Mouse (Mus musculus): ENCODE measurements around the gene Pik3r6. TPM values are rescaled to one million over a fixed set of nuclear protein-coding genes. Genes with fewer than 3 reads are reported as not detected.

The Pik3r6 gene
- total RNA-seq, 2 experiments from 2014 or later: 4.7 to 5.0 TPM

- no peak for DNase-seq (ENCODE audit: low spot score in 2 of 2)
Measured at GRCm38 (mm10) chr11:68577076-68577475, 74.3 kb downstream of the Pik3r6 start.

DNA sequence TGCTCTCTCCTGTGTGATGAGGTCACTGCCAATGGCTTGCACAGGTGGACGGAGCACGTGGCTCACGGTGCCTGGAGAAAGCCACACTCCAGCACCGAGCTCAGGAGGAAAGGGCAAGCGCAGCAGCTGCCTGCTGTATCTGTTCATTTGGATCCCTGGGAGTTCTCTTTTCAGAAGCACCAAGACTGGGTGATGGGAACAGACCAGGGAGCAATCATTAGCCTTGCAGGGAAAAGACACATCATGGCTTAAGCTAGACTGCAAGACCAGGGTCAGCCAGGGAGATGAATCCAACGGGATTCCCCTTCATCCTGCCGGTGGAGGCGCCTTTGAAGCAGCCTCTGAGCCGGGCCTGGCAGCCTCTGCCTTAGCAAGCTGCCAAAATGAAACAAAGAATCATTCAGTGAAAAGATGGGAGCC, 76.7 kb downstream of the Pik3r6 start:
- no peak for DNase-seq (ENCODE audit: low spot score in 2 of 2)

GRCm38 (mm10) chr11:68580566-68580965, 77.7 kb downstream of the Pik3r6 start:
- DNase-seq (ENCODE audit: low spot score in 2 of 2): no peak

DNA sequence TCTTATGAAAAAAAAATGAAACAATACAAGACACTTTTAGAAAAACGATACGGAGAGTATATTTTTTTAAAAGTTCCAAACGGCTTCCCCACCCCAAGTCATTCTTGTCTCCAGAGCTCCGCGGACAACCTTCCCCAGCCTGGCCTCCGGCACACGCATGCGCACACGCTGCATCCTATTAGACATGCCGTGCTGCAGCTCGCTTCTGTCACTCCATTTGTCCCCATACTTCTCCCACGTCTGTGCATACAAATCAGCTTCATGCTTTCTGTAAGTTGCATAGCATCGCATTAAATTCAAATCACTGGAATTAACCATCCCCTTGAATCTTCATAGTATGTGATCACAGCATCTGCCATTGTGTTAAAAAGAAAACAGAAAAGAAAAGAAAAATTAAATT, 80.4 kb downstream of the Pik3r6 start:
- no peak for DNase-seq (ENCODE audit: low spot score in 2 of 2)

- DNase-seq (ENCODE audit: low spot score in 2 of 2): no peak
Measured at GRCm38 (mm10) chr11:68583906-68584480, 81.2 kb downstream of the Pik3r6 start.

- no peak for DNase-seq (ENCODE audit: low spot score in 2 of 2)
Measured at GRCm38 (mm10) chr11:68585890-68586289, 83.1 kb downstream of the Pik3r6 start.

GRCm38 (mm10) chr11:68586721-68587120, 83.9 kb downstream of the Pik3r6 start, which contains the start of gene Ccdc42:
Ccdc42 (plus strand) TSS chr11:68587021.
- no peak for DNase-seq (ENCODE audit: low spot score in 2 of 2)

DNA sequence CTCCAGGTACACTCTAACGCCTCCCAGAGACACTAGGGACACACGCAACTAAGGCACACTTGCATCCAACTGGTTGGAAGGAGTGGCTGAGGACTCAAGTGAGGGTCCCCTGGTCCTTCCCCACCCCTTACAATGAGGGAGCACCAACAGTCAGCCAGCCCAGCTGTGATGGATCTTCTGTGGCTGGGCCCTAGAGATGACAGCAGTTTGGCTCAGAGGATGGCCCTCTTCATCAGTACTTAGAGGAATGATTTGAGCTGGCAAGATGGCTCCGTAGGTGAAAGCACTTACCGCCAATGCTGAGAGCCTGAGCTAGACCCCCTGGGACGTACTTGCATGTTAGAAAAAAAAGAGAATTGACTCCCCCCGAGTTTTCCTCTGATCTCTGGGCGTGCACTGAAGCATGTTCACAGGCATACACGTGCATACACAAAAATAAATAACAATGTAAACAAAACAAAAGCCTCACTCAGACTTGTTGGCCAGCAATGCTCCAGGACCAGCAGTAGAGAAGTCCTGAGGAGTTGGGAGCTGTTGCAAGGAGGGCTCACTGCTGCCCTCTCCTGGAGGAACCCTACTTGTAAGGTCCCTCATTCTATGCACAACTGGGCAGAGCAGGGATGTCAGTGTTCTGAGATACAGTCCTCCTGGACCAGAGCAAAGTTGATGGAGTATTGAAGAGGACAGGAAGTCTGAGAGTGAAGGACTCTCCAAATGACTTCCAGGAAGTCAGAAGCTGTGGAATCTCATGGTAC, 86.4 kb downstream of the Pik3r6 start:
- DNase-seq (ENCODE audit: low spot score in 2 of 2): peak; percentile 26 to 57

DNA sequence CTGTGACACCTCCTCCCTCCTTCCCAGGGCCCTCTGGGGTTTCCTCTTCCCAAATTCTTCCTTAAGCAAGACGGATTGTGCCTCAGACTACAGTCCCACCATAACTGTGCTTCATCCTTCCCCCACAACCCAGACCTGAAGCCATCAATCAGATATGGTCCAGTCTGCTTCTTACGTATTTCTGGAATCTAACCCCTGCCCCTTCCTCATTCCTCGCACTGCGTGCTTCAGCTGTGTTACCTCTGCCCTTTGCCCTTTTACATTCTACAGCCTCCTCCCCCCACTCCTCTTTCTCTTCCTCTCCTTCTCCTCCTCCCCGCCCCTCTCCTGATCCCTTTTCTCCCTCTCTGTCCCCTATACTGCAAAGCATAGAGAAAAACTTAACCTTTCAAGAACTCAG, 88.9 kb downstream of the Pik3r6 start:
- no peak for DNase-seq (ENCODE audit: low spot score in 2 of 2)

GRCm38 (mm10) chr11:68593247-68593646, 90.4 kb downstream of the Pik3r6 start:
- DNase-seq (ENCODE audit: low spot score in 2 of 2): no peak

DNA sequence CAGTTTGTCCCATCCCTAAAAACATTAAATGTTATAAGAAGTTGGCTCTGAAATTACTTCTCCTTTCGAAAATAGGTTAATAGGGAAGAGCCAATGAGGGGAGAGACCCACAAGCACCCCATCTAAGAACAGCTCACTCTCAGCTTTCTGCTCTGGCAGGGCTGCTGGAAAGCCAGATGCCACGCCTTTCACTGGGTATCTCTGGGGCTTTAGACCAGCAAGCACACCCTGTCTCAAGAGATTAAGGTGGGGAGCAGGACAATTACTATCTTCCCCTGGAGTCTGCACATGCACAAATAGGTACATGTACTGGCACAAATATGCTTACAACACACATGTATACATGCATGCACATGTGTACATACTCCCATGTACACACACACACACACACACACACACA, 95.1 kb downstream of the Pik3r6 start:
- no peak for DNase-seq (ENCODE audit: low spot score in 2 of 2)

- no peak for DNase-seq (ENCODE audit: low spot score in 2 of 2)
Measured at GRCm38 (mm10) chr11:68600551-68601021, 97.8 kb downstream of the Pik3r6 start.

GRCm38 (mm10) chr11:68601486-68601991, 98.7 kb downstream of the Pik3r6 start:
- DNase-seq (ENCODE audit: low spot score in 2 of 2): no peak

Other genes with a start within 250 kb of the Pik3r6 start
- 10 to 100 TPM; 16.8 to 23.4 TPM for gene Ntn1, start 102.2 kb upstream of the Pik3r6 start, total RNA-seq (2021)
- 1 to 10 TPM in 1 of 2 experiments, under 1 TPM in 1; 0.87 to 1.1 TPM for gene Pik3r5, start 70.9 kb upstream of the Pik3r6 start, total RNA-seq (2021)
- gene Mfsd6l, start 53.2 kb downstream of the Pik3r6 start, total RNA-seq (2021): under 1 TPM; 0.34 to 0.56 TPM
- gene Ccdc42, start 84.0 kb downstream of the Pik3r6 start, total RNA-seq (2021): under 1 TPM in 1 of 2 experiments, not detected in 1; 0.53 TPM
- 10 to 100 TPM; 69.4 to 98.3 TPM for gene Myh10, start 188.5 kb downstream of the Pik3r6 start, total RNA-seq (2021)